Mouse (Mus musculus) stomach, postnatal 0 days (tissue): ENCODE data around the gene Rnf220.

Experiments used
- CTCF ChIP-seq: IDR thresholded peaks from 2 replicates; pipeline ENCODE4 v1.5.1; 2016; ENCODE audit warnings: antibody characterized with exemption, low read depth, mild to moderate bottlenecking, moderate library complexity
- EP300 ChIP-seq: optimal IDR thresholded peaks from 2 replicates; pipeline ENCODE3; 2016; ENCODE audit warnings: antibody characterized with exemption

DNA sequence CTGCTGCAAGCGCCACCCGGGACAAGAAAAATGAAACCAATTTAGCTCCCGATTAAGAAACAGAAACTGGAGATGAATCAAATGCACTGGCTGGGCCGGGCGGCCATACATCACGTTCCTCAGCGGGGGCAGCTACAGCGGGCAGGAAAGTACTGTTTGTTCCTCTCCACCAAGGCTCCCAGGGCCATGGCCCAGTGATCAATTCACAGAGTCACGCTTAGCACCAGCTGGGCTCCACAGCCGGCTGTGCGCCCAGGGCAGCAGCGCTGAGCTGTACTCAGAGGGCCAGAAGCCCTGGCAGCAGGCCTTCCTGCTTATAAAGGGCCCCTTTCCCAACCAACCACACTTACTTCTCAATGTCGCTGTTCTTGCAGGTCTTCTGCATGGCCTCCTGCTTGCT, 219.8 kb downstream of the Rnf220 start:
- no peak for TF ChIP-seq CTCF
- TF ChIP-seq EP300 = no peak
